Mouse (Mus musculus): ENCODE measurements around the gene Gm2888.
"Not testable (repeated sequence)": the region's sequence is repeated elsewhere in the genome, so short reads cannot be mapped to it uniquely, and the experiment has no call there.

Gene Gm2888

DNA sequence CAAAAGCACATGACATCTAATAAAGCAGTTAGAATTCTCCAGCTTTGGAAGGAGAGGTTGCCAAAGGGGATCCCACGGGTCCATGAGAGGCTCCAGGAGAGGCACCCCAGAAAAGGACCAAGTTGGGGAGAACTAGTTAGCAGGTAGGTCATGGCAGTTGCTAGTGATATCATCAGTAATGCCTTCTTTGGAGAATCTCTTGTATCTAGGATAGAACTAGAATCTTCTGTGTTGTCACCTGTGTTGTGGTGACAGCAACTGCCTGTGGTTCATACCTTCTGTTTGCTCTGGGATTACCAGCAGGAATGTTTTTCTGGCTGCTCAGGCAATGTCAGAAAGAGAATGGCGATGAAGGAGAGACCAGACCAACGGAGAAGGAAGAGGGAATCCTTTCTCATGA is at the start of gene Gm2888:
Gene Gm2888, plus strand, starts transcription at position 301 of the 400 bp plus-strand sequence.
- not testable (repeated sequence) for DNase-seq (ENCODE audit: low spot score)

DNA sequence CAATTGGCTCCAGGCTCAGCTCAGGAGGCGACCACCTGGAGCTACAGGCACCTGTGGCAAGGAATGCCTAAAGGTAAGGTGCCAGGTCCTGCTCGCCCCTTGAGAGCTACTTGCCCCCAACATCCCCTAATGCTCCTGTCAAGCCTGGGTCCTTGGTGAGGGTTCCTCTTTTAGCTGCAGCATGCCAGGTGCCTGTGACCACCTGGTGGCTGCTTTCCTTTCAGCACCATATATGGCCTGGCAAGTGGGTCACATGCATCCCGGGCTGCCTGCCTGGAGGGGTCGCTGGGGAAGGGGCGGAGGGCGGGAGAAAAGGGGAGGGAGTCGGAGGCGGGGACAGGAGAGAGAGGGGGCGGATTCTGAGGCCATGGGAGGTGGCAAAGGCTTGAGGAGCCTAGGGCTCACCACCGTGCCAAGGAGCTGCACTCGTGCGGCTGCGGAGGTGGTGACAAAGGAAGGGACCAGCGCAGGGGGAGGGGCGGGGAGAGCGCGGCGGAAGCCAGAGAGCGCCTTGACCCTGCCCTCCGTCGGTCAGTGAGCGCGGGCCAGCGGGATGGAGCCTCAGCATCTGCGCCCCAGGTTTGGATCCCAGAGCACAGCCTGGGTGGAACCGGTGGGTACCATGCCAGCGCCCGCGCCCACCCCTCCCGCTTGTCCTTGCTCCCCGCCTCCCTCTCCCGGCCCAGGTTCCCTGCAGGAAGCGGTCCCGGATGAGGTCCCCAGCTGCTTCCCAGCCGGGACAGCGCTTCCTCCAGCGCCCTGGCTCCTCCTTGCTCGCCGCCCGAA is 19.1 kb downstream of the Gm2888 start, which contains the start of gene Gm2897:
Gene Gm2897, plus strand, starts transcription at position 559 of the 786 bp plus-strand sequence.
- not testable (repeated sequence) for DNase-seq (ENCODE audit: low spot score)

DNA sequence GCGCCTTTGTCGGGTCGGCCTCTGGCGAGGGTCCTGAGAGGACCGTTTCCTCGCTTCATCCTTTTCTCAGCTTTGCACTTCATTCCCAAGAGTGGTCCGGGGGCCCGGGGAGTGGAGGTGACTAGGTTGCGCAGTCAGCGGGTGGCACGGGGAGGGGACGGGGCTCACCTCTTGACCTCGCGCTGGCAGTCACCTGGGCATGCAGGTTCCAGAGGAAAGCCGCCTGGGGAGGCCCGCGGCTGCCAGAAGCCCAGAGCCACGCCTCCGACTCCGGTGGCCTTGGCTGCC is 19.7 kb downstream of the Gm2888 start:
- DNase-seq (ENCODE audit: low spot score), result not testable (repeated sequence)

DNA sequence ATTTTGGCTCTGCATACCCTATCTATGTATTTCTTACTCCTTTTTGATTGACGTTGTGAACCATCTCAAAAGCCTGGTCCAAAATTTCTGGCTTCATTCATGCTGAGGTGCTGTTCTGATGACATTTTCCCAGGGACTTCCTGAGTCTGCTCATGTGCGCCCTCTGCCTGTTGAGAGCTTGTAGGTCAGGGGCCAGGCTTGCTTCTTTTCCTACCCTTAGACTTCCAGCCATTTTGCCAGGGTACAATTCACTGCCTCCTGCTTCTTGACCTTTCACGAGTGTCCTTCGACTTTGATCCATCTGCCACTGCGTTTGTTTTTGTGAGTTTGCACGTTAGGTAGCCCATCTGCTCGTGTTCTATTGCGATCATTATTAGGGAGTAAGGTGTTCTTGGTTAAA is 20.3 kb downstream of the Gm2888 start:
- DNase-seq (ENCODE audit: low spot score), result not testable (repeated sequence)
